Mouse (Mus musculus): ENCODE data around the gene Akp3.

Akp3 gene

DNA sequence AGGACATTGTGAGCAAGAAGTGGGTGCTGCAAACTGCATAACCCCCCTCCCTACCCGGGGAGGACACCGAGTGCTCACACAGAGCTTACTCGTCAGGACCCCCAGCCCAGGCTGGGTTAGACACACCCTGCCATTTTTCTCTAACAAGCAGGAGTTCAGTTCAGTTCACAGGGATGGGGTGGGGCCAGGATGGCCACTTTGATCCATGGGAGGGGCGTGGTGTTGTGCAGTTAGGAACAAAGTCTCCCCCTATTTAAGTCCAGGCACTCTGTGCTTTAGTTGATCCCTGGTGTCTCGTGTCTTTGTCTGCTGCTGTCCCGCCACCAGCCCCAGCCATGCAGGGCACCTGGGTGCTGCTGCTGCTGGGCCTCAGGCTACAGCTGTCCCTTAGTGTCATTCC is at the start of gene Akp3:
Akp3 (plus strand) TSS at position 301 of the 400 bp plus-strand sequence.
- DNase-seq (ENCODE audit: low spot score) = no peak

DNA sequence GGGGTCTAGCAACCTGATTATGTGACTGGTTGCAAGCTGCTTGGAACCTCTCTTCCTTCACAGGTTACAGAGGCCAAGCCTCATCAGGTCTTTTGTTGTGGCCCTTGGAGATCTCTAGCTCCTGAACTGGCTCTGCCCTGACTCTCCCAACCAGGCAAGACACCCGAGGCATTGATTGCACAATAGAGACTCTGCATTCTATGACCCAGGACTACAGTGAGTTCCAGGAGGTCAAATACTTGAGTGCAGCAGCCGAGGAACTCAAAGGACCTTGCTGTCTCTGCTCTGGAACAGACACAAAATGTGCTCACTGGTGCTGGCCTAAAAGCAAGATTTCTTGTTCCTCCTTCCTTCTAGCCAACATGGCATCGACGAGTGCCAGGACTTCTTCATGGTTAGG is 38.6 kb upstream of the Akp3 start:
- DNase-seq (ENCODE audit: low spot score) = no peak

DNA sequence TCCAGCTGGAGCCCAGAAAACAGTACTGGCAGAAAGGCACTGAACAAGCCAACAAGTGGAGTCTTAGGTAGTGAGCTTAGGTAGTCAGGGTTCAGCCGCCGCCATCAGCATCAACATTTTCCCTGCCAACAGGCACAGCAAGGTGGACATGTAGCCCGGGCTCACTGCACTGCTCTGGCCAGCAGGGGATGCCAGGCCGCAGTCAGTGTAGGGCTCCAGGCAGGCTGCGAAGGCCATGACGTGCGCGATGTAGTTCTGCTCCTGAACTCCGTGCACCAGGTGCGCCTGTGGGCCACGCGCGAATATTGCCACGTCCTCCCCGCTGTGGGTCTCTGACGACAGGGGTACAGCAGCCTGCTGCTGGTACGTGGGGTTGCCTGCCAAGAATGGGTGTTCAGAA is 37.8 kb upstream of the Akp3 start:
- DNase-seq (ENCODE audit: low spot score) = no peak

DNA sequence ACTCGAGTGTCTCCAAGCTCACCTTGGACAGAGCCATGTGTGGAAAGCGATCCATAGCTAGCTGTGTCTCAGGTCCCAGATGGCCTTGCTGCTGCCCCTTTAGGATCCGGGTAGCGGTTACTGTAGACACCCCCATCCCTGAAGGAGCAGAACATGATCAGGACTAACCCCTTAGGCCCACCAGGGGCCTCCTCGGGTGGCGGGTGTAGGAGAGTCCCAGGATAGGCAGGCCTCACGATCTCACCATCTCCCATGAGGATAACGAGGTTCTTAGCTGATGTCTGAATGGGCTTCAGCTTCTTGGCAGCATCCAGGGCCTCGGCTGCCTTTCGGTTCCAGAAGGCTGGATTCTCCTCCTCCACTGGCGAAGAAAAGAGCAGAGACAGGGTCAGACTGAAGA is 35.5 kb upstream of the Akp3 start:
- DNase-seq (ENCODE audit: low spot score) = no peak

DNA sequence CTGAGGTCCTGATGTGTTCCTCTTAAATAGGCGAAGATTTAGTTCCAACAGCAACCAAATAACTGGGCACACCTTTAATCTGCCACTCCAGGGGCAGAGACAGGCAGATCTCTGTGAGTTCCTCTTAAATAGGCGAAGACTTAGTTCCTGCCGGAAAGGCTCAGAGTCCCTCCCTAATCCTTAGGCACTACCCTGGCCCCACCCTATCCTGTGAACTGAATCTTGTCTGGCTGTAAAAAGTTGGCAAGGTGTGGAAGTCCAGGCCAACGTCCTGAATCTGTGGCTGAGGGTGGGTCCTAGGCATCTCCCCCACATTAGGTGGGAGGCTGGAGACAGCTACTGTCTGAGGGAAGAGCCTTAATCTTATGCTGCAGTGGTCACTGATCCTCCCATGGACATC is 34.9 kb upstream of the Akp3 start, which contains the start of gene Alppl2:
Alppl2 (minus strand) TSS at position 101 of the 400 bp plus-strand sequence.
- no peak for DNase-seq (ENCODE audit: low spot score)

DNA sequence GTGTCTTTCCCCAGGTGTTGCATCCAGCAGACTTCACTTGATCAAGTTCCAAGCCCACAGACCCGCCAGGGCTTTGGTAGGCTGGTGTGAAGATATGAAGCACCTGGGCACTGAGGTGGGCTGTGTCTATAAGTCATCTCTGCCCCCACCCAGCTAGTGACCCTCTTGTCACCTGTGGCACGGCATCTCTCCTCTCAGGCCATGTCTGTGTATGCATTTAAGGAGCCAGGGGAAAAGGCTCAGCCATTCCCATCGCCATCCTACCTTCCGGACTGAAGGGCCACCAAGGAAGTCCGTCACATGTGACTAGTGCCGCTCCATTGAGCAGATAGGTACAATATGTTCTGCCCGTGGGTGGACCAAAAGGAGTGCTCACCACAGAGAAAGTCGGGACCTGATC is 29.1 kb upstream of the Akp3 start:
- DNase-seq (ENCODE audit: low spot score) = no peak

DNA sequence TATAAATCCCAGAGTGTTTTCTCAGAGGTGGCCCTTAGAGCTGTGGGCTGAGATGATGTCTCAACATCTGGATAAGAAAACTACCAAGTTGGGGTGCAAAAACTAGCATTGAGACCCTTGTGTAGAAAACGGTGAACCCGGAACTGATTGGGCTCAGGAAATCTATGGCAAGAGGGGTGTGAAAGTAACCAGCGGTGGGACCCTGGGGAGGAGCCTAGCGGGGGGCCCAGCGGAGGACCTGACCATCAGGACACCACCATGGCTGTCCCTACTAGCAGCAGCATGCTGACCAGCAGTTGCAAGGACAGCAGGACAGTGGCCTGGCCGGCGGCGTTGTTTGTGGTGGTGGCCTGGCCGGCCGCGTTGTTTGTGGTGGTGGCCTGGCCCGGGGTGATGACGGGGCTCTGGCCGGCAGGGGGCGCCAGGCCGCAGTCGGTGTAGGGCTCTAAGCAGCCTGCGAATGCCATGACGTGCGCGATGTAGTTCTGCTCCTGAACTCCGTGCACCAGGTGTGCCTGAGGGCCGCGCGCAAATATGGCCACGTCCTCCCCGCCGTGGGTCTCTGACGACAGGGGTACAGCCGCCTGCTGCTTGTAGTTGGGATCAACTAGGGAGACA is 26.3 kb upstream of the Akp3 start:
- peak; percentile 20 for DNase-seq (ENCODE audit: low spot score)

DNA sequence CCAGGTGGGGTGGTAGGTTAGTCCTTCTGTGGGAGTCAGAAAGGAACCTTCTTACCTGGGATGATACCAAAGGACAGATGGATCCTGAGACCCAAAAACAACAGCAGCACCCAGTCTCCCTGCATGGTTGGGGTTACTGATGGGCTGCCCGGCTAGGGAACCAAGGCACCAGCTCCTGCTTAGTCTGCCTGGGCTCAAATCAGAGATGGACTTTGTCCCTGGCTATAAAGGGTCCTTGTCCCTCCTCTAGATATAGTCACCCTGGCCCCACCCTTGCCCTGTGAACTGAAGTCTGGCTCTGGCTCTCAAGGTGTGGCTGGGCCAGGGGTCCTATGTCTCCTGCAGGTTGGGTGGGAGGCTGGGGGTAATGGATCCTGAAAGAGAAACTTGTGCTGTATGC is 23.4 kb upstream of the Akp3 start, which contains the start of gene Alpi:
Alpi (minus strand) TSS at position 196 of the 400 bp plus-strand sequence.
- no peak for DNase-seq (ENCODE audit: low spot score)

DNA sequence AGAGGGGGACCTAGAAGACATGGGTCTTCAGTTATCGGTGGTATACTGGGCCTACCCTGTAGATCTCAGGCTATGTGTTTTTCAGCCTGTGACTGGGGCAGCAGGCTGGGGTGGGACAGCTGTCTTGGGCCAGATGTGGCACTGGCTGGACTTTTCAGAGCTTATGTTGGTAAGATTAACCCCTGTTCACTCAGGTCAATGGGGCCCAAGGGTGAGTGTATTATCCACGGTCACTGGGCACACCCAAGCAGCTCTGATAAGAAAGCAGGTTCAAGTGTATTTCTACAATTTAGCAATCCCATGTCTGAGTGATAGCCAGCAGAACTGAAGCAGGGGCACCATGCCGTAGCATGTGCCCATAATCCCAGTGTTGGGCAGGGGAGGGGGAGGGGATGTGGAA is 22.7 kb upstream of the Akp3 start:
- DNase-seq (ENCODE audit: low spot score) = no peak

DNA sequence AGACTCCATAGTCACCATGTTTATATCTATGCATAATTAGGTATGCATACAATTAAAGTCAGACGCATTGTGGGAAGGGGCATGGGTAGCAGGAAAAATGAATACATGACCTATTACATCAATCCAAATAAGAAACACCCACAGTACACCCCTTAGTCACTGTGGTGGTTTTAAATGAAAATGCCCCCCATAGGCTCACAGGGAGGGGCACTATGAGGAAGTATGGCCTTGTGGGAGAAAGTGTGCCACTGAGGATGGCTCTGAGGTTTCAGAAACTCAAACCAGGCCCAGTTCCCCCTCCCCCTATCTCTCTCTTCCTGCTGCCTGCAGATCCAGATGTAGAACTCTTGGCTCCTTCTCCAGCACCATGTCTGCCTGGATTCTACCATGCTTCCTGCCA is 20.8 kb upstream of the Akp3 start:
- no peak for DNase-seq (ENCODE audit: low spot score)

DNA sequence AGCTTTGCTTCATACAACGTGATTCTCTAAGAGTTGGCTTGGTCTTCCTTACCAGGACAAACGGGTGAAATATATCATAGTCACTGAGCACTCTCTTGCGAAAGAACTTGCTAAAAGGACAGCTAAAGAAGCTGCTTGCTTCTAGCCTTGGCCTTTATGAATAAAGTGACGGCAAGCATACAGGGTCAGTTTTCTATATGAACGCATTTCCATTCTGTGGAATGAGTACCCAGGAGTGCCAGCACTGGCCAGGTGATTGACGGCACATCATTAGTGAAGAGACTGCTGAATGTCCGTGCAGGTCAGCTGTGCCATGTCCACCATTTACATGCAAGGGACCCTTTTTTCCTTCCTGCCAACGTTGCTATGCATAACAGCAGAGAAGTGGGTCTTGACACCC is 18.2 kb upstream of the Akp3 start:
- no peak for DNase-seq (ENCODE audit: low spot score)

DNA sequence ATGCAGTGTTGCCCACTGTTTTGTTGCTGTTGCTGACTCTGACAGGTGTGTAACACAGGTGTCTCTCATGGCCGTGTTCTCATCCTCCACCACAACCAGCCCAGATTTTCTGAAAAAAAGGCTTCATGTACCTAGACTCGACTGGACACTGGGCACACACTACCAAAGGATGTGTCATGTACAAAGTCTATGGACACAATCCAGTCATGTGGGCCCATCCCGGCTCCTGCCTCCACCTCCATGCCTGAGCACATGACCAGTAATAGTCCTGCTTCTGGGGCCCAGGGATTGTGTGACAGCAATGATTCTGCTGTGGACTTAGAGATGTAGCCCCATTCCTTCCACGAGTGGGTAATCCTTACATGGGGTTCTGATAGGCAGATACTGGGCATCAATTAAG is 16.2 kb upstream of the Akp3 start:
- no peak for DNase-seq (ENCODE audit: low spot score)

DNA sequence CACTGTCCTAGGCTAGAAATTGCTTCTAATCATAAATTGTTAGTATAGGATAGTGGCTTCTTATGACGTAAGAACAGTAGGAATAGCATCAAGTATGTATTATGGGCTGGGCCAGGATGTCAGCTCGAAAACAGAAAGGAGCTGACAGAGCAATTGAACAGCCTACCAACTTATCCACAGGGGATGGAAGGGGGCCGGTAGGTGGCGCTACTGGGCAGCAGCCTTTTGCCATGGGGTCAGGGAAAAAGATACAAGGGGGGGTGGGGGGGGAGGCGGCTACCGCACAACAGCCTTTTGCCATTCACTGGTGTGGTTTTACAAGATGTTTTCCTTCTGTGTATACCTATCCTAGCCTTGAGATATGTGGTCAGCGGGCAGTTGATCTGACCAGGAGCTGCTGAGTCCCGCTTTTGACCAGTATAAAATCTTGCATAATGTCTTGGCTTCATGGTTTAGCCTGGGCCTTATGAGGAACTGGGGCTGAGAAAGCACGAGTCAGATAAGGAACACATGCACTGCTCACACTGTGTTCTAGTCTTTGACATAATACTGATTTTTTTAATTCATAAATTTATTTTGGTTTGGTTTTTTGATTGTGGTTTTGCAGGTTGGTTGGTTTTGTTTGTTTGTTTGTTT is 12.9 kb upstream of the Akp3 start:
- no peak for DNase-seq (ENCODE audit: low spot score)

DNA sequence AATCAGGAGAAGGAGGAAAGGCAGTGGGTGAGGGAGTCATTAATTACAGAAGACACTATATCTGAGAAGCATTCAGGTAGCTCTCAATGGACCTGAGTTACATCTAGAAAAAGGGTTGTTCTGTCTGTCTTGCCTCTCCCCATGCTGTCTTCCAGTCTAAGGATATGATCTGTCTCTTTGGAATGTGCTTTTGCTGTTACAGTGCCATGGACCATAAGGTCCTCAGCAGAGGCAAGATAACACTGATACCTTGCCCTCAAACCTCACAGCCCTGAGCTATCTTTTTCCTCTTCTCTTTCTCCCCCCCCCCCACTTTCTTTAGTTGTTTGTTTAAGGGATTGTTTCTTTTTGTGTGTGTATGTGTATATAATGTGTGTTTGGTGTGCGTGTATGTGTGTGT is 10.0 kb upstream of the Akp3 start:
- DNase-seq (ENCODE audit: low spot score) = no peak

DNA sequence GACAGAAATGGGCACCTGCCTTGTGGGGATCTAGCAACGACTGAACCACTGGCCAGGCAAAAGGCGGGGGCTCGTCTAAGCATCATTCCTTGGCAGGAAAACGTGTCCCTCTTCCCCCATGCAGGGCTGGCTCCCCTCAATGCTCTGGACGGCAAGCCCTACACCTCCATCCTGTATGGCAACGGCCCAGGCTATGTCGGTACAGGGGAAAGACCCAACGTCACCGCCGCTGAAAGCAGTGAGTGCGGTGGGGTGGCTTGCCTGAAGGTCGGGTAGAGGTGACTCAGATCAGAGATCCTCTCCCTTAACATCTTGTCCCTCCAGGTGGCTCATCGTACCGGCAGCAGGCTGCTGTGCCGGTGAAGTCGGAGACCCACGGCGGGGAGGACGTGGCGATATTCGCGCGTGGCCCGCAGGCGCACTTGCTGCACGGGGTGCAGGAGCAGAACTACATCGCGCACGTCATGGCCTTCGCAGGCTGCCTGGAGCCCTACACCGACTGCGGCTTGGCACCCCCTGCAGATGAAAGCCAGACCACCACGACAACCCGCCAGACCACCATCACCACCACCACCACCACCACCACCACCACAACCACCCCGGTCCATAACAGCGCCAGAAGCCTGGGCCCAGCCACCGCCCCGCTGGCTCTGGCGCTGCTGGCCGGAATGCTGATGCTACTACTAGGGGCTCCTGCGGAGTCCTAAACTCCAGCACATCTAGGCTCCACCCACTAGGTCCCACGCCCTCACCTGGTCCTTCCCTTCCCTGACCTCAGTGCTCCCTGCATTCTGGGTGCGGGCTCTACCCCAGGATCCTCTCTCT is 2.6 kb downstream of the Akp3 start:
- DNase-seq (ENCODE audit: low spot score) = no peak

DNA sequence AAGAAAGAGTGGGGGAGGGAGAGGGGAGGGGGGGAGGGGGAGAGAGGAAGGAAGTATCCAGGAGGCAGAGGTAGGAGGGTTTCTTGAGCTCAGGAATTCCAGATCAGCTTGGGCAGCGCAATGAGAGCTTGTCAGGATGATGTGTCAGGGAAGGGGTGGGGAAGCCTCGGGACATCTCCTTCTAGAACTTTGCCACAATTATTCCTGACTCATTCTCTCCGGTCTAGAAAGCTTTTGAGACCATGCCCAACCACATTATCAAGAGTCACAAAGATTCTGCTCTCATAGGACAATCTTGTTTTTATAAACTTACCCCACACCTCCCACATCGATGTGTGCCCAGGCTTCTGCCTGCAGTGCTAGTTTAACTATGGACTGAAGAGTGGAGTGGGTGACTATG is 7.0 kb downstream of the Akp3 start:
- no peak for DNase-seq (ENCODE audit: low spot score)

DNA sequence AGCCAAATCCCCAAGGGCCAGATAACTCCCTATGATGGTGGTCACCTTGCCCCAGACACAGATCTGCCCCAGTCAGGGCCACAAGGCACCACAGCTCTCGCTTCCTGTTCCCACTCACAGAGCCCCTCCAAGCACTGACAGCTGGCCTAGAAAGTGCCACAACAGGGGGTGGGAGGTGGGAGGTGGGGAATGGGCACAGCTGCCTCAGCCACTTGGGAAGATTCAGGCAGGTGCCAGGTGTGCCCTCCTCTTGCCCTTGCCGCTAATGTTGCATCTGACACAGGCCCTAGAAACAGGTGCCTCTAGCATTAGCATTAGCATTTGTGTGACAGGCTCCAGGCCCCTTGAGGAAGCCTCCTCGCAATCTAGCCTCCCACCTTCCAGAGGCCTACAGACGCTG is 16.8 kb downstream of the Akp3 start:
- DNase-seq (ENCODE audit: low spot score) = no peak

DNA sequence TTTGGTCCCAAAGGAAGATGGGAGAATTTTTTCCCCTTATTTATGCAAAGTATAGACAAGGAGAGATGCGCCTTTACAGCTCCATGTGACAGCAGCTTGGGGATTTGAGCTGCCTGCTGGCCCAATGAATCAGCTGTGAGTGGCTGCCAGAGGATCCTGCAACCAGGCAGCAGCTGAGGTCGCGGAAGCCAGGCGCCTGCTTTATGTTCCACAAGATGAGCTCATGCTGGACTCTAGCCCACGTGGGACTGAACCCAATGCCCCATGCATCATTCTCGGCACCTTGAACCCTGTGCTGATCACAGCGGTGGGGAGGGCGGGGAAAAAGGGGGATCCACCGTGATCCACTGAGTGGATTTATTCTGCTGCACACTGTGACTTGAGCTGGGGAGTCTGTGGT is 17.7 kb downstream of the Akp3 start:
- DNase-seq (ENCODE audit: low spot score) = no peak

DNA sequence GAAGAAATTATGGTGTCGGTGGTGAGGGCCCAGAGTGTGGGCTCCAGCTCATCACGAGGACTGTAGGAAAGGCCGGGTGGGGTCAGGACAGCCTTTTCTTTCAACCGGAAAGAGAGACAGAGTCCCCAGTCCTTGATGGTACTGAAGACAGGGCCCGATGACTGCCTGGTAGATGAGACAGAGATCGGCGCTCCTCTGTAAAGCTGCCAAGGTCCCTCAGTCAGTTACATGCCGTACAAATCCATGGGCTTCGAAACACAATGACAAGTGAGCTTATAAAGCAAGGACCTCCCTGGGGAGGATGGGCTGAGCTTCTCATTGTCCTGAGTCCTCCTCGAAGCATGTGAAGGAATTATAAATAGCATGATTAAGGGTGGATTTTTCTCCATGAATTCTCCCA is 18.4 kb downstream of the Akp3 start:
- no peak for DNase-seq (ENCODE audit: low spot score)

DNA sequence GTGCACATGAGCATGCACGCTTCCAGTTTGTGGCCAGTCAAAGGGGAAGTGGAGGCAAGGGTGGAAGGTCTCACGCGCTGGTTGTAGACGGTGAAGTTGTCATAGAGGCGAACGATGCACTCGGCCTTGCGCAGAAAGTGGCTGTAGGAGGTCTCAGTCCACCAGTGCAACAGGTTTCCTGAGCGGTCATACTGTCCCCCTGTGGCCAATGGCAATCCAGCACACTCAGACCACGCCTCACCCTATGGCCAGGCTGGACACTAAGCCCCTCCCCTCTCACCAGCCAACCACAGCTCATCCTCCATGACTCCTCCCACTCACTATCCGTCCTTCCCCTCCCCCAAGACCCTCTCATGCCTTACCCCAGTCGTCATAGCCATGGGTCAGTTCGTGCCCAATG is 24.6 kb downstream of the Akp3 start:
- no peak for DNase-seq (ENCODE audit: low spot score)

DNA sequence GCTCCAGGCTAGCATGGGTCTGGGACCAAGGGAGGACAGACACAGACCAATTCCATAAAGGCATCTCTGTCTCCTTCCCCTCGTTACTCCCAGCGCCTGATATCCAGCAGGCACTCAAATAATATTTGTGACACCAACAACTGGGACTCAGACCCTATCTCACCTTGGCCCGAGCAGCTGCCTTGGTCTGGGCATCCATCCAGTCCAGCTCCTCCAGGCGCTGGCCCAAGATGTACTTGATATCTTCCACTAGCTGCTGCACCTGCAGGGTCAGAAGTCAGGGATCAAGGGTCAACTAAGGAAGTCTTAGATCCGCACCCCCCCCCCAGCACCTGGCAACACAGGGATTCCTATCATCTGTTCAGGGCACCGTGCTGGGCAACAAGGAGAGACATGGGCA is 26.5 kb downstream of the Akp3 start:
- DNase-seq (ENCODE audit: low spot score) = no peak

DNA sequence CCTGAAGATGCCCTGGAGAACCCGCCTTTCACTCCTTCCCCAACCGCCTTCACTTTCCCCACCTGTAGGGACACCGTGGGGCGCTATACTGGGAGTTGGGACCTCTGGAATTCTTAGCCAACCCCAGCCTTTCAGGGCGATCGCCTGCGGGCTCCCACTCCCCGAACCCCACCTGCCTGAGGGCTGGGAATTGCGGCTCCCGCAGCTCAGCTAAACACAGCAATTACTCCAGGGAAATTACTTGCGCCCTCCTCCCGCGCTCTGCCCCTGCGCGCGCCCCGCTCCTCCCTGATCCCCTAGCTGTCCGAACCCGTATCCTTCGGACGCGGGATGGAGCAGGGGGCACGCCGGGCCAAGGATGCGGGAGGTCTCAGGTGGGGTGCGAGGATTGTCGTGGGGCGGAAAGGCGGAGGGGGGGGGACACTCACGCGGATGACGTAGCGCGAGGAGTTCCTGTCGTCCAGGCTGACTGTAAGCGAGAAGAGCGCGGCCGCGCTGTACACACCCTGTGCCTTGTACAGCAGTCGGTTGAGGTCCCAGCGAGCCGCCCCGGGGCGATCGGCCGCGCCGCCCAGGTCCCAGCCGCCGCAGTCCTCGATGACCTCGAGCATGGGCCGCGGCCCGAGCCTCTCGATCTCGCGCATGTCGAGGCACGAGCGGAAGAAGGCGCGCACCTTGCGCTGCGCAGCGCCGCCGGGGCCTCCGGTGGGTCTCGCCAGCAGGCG is 29.2 kb downstream of the Akp3 start:
- no peak for DNase-seq (ENCODE audit: low spot score)
